Mouse (Mus musculus) olfactory bulb, adult 2 months (tissue): Measurements from ENCODE around the gene Map4k3. TPM values are rescaled to one million over a fixed set of nuclear protein-coding genes. Genes with fewer than 3 reads are reported as not detected.

ENCODE experiments used
- H3K27ac ChIP-seq: fragments of 200-500 bp; 2 replicates; pipeline ENCODE4 v1.5.1; 2012; ENCODE audit warnings: low read depth, low read length; ENCODE audit not compliant: insufficient read depth
- H3K4me1 ChIP-seq: fragments of 200-500 bp; 2 replicates; pipeline ENCODE4 v1.6.1; 2012; ENCODE audit warnings: low read length; ENCODE audit not compliant: control insufficient read depth, insufficient read depth
- H3K4me3 ChIP-seq: fragments of 200-500 bp; 2 replicates; pipeline ENCODE4 v1.5.1; 2012; ENCODE audit warnings: mild to moderate bottlenecking, low read depth, low read length, moderate library complexity; ENCODE audit not compliant: insufficient read depth
- CTCF ChIP-seq: fragments of 200-500 bp; IDR thresholded peaks from 2 replicates; pipeline ENCODE4 v1.5.1; 2012; ENCODE audit warnings: low read depth, mild to moderate bottlenecking, low read length, moderate library complexity; ENCODE audit not compliant: insufficient read depth
- POLR2A ChIP-seq: fragments of 200-500 bp; IDR thresholded peaks from 2 replicates; pipeline ENCODE4 v1.6.1; 2012; ENCODE audit warnings: mild to moderate bottlenecking, low read depth, low read length, moderate library complexity; ENCODE audit not compliant: insufficient read depth
- WGBS: fragments of 180-500 bp; shearing (Covaris S2); methylation state at CpG from one replicate; pipeline ENCODE4 v1.1.7; 2018; 5-methylcytosine and 5-hydroxymethylcytosine counted together
- polyA plus RNA-seq: library from polyadenylated mRNA; stranded (reverse); fragments of >200 nt; gene quantifications from 2 replicates; pipeline ENCODE4 v1.2.4, GENCODE M21; 2012; ENCODE audit warnings: low replicate concordance; ENCODE audit not compliant: missing spikeins, insufficient read depth, insufficient read length

Map4k3 gene
- polyA plus RNA-seq, 1 experiment, result not detected

DNA sequence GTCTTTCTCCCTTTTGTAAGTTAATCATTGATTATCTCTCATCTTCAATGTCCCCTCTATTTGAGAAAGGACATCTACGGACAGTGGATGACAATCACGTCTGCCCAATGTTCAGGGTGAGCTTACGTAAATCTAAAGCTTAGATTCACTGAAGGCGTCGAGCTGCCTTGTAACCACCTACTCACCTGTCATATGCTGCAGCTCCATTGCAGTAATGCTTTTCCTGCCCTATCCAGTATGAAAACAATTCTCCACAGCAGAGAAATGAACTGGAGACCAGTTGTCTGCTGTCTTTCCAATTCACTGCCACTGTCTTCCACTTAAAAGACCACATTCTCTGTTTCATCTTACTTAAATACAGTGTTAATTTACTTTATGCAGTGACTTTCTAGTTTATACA lies 68.5 kb downstream of the Map4k3 start:
- TF ChIP-seq POLR2A (no peak), CTCF (no peak)
- Histone ChIP-seq H3K27ac (no peak overlapping the region), H3K4me1 (peaks cover 2% of the 10 kb centered on the region; the same call in 1 of the 2 replicates), H3K4me3 (no peak overlapping the region)
- 95% methylated on average over 5 of the region's 5 CpGs for whole genome bisulfite sequencing

GRCm38 (mm10) chr17:80654323-80654722 lies 74.0 kb downstream of the Map4k3 start:
- TF ChIP-seq CTCF, result no peak
- no peaks in the 10 kb centered on the region for H3K4me1 ChIP-seq
- 92% methylated on average over 3 of the region's 3 CpGs for WGBS
- H3K4me3 ChIP-seq, result no peak overlapping the region
- no peak overlapping the region for H3K27ac ChIP-seq

- TF ChIP-seq POLR2A (no peak), CTCF (no peak)
- no peak overlapping the region for H3K27ac ChIP-seq
- H3K4me3 ChIP-seq, result no peak overlapping the region
- 90% methylated on average over 6 of the region's 6 CpGs for WGBS
- no peaks in the 10 kb centered on the region for H3K4me1 ChIP-seq
Measured at GRCm38 (mm10) chr17:80652740-80653139, 75.5 kb downstream of the Map4k3 start.

GRCm38 (mm10) chr17:80646843-80647242 lies 81.4 kb downstream of the Map4k3 start:
- no peak overlapping the region for H3K27ac ChIP-seq
- H3K4me3 ChIP-seq, result no peak overlapping the region
- no peaks in the 10 kb centered on the region for H3K4me1 ChIP-seq
- TF ChIP-seq CTCF, result no peak
- TF ChIP-seq POLR2A, result no peak
- 70% methylated on average over 5 of the region's 5 CpGs for WGBS

GRCm38 (mm10) chr17:80646131-80646530 lies 82.2 kb downstream of the Map4k3 start:
- no peak overlapping the region for H3K4me3 ChIP-seq
- H3K4me1 ChIP-seq, result no peaks in the 10 kb centered on the region
- 80% methylated on average over 6 of the region's 6 CpGs for WGBS
- no peak overlapping the region for H3K27ac ChIP-seq
- TF ChIP-seq CTCF (no peak), POLR2A (no peak)

GRCm38 (mm10) chr17:80645694-80646034 lies 82.6 kb downstream of the Map4k3 start:
- WGBS, result 94% methylated on average over 8 of the region's 8 CpGs
- H3K4me3 ChIP-seq, result no peak overlapping the region
- no peak for TF ChIP-seq POLR2A
- no peak for TF ChIP-seq CTCF
- H3K4me1 ChIP-seq, result no peaks in the 10 kb centered on the region
- H3K27ac ChIP-seq, result no peak overlapping the region

DNA sequence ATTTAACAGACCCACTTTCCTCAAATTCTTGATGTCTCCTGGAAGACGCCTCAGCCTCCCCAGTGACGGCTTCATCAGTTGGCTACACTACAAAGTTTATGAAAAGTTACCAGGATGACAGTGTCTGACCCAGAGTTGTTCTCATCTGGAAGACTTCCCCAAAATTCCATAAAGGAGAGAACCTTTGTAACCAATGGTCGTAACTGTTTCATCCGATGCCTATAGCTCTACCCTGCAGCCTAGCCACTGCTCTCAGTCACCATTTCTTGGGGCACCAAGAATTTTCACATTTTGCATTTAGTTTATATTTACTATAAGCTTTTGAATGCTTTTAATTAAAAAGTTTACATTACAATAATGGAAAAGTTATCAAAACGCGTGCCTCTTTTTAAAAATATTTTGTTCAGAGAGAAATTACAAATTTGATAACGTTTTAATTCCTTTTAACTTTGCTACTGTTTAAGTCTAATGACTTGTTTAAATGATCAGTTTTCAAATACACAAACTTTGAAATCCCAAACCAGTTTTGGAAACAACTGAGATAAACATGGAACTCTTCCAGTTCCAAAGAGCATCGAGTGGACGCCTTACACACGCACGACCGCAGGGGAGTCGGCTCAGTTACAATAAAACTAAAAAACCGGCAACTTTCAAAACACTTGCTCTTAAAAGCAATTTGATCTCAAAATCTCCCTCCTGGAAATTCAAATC lies 83.1 kb downstream of the Map4k3 start:
- WGBS, result 88% methylated on average over 14 of the region's 14 CpGs
- no peak for TF ChIP-seq POLR2A
- no peak for TF ChIP-seq CTCF

DNA sequence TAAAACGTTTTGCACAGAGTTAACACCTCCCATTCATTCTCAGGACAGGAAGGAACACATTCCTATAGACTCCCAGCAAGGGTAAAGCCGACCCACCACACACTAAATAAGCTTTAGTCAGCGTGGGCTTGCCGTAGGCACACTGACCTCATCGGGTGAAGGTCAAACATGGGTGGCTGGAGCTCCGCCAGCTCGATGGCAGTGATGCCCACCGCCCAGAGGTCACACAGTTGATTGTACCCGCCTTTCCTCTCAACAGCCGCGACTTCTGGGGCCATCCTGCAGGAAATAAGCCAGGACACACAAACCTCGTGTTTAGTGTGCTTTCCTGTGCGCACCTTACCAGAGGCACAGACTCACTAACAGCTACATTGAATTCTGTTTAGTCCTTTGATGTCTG lies 83.7 kb downstream of the Map4k3 start:
- no peaks in the 10 kb centered on the region for H3K4me1 ChIP-seq
- no peak overlapping the region for H3K4me3 ChIP-seq
- 85% methylated on average over 13 of the region's 13 CpGs for WGBS
- no peak overlapping the region for H3K27ac ChIP-seq
- TF ChIP-seq POLR2A (no peak), CTCF (no peak)

More for the DNA sequence above, 83.1 kb downstream of the Map4k3 start:
- Histone ChIP-seq H3K4me3 (no peak overlapping the region), H3K4me1 (no peaks in the 10 kb centered on the region), H3K27ac (no peak overlapping the region)

- 57% methylated on average over 8 of the region's 8 CpGs for WGBS
- Histone ChIP-seq H3K4me3 (no peak overlapping the region), H3K27ac (no peak overlapping the region), H3K4me1 (no peaks in the 10 kb centered on the region)
- TF ChIP-seq POLR2A (no peak), CTCF (no peak)
Measured at GRCm38 (mm10) chr17:80638121-80638520, 90.2 kb downstream of the Map4k3 start.

GRCm38 (mm10) chr17:80635794-80636193 lies 92.5 kb downstream of the Map4k3 start:
- H3K27ac ChIP-seq, result no peak overlapping the region
- 92% methylated on average over 1 of the region's 1 CpGs for WGBS
- H3K4me1 ChIP-seq, result no peaks in the 10 kb centered on the region
- TF ChIP-seq POLR2A, result no peak
- TF ChIP-seq CTCF, result no peak
- no peak overlapping the region for H3K4me3 ChIP-seq
